Mouse (Mus musculus): Measurements from ENCODE around the gene Tlr6. TPM values are rescaled to one million over a fixed set of nuclear protein-coding genes. Genes with fewer than 3 reads are reported as not detected.

Gene Tlr6
- polyA plus RNA-seq, 1 experiment from 2014 or later, result 1.3 TPM

DNA sequence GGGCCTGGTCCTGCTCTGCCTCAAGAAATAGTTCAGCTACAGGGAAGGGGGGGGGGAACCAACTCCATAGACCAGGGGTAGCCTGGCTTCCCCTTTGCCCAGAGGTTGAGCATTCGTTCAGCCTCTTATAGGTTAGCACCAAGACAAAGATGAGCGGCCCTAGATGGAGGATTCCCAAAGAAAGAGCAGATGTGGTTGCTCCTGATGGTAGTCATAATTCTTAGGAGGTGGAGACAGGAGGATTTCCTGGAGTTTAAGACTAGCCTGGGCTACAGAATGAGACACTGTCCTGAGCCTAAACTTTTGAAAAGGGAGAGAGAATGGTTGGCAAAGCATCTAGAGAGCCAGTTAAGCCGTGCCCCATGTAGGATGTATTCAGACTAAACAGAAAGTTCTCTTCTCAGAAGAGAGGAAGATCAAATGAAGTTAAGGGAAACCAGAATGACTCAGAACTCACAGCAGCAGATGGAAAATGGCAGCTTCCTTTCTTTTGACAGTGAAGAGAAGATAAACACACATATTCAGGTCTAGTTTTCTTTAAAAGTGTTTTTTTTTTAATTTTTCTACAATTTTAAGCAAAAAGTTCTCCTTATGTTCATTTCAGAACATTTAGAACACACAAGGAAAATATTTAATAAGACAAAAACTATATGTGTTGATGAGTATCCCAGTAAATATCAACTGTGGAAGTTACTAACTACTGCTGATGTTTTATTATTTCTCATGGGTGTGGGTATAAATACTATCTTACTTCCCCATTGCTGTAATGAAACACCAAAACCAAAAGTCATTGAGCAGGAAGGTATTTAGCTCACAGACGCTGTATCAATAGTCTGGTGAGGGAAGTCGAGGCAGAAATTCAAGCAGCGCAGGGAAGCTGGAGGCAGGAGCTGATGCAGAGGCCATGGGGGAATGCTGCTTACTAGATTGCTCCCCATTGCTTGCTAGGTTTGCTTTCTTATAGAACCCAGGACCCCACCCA, 41.0 kb downstream of the Tlr6 start:
- Histone ChIP-seq H3K4me1 (no peaks in the 10 kb centered on the region), H3K36me3 (no peaks in the 10 kb centered on the region), H3K27ac (no peak overlapping the region), H3K4me2 (no peak overlapping the region), H3K9ac (no peak overlapping the region), H3K27me3 (replicated peaks) (no peaks in the 10 kb centered on the region), H3K4me3 (replicated peaks) (no peak overlapping the region), H3K9me3 (no peaks in the 10 kb centered on the region)
- 91% methylated on average over 6 of the region's 6 CpGs for WGBS
- ATAC-seq (ENCODE audit: insufficient read depth, low FRiP score, low read depth), result no peak

DNA sequence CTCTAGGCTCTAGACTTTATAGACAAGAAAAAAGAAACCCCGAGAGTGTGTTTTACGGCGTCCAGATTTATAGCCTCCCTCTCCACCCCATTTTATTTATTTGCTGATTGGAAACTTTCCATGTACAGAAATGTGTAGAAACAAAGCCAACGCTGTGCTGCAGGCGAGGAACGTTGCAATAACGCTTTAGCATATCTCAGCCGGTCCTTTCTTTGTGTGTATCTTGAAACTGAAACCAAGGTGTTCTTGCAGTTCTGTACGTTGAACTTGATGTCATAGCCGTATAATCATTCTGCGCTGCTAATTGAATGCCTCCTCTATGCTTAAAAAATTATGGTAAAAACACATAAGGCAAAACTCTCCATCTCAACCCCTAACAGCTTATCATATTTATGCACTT, 42.2 kb downstream of the Tlr6 start:
- Histone ChIP-seq H3K36me3 (no peaks in the 10 kb centered on the region), H3K4me1 (no peaks in the 10 kb centered on the region), H3K27me3 (replicated peaks) (no peaks in the 10 kb centered on the region), H3K4me3 (replicated peaks) (no peak overlapping the region), H3K27ac (no peak overlapping the region), H3K9me3 (no peaks in the 10 kb centered on the region), H3K9ac (no peak overlapping the region), H3K4me2 (no peak overlapping the region)
- 89% methylated on average over 11 of the region's 11 CpGs for WGBS
- ATAC-seq (ENCODE audit: insufficient read depth, low FRiP score, low read depth), result no peak

DNA sequence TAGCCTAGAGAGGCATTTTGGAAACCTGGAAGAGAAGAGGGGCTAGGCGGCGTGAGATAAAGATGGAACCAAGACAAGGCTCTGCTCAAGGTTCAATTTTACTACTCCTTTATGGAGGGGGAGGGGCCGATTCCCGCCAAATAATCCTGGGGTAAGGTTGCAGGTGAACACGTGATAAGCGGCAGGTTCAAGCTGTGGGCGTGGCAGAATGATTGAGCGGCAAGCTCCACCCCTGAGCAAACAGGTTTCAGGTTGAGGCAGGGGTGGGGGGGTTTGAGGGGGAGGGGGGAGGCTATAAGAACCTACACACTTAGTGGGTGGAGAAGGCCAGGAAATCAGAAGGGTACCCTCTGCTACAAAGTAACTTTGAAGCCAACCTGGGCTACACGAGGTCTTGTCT, 42.7 kb downstream of the Tlr6 start:
- H3K9ac ChIP-seq, result no peak overlapping the region
- H3K36me3 ChIP-seq, result no peaks in the 10 kb centered on the region
- ATAC-seq (ENCODE audit: insufficient read depth, low FRiP score, low read depth), result no peak
- no peak overlapping the region for H3K4me2 ChIP-seq
- H3K27me3 ChIP-seq (replicated peaks), result no peaks in the 10 kb centered on the region
- H3K27ac ChIP-seq, result no peak overlapping the region
- H3K4me1 ChIP-seq, result no peaks in the 10 kb centered on the region
- no peak overlapping the region for H3K4me3 ChIP-seq (replicated peaks)
- H3K9me3 ChIP-seq, result no peaks in the 10 kb centered on the region
- 95% methylated on average over 9 of the region's 9 CpGs for WGBS

- Histone ChIP-seq H3K36me3 (no peaks in the 10 kb centered on the region), H3K27me3 (replicated peaks) (no peaks in the 10 kb centered on the region), H3K4me3 (replicated peaks) (no peak overlapping the region), H3K9me3 (no peaks in the 10 kb centered on the region), H3K9ac (no peak overlapping the region), H3K4me1 (no peaks in the 10 kb centered on the region), H3K27ac (no peak overlapping the region), H3K4me2 (no peak overlapping the region)
- WGBS, result 74% methylated on average over 6 of the region's 6 CpGs
- ATAC-seq (ENCODE audit: insufficient read depth, low FRiP score, low read depth), result no peak
These were observed 51.2 kb downstream of the Tlr6 start for GRCm38 (mm10) chr5:64908585-64909284.

DNA sequence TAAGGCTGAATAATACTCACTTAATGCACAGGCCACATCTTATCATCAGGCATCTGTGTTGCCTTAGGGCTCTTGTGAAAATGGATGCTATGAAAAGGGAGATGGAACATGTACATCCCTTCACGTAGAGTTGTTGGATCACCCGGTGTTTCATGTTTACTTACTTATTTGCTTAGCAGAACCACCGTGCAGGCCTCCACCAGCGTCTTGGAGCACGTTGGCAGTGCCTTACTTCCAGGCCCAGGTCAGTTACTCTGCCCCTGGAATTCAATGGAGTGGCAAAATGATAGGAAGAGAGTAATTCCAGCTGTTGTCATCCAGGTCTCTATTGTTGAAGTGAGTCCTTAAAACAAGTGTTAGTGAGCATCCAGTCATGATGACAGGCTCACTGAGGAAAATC, 52.0 kb downstream of the Tlr6 start:
- no peak overlapping the region for H3K4me2 ChIP-seq
- ATAC-seq (ENCODE audit: insufficient read depth, low FRiP score, low read depth), result no peak
- no peaks in the 10 kb centered on the region for H3K27me3 ChIP-seq (replicated peaks)
- H3K9ac ChIP-seq, result no peak overlapping the region
- WGBS, result 84% methylated on average over 5 of the region's 5 CpGs
- H3K27ac ChIP-seq, result no peak overlapping the region
- no peak overlapping the region for H3K4me3 ChIP-seq (replicated peaks)
- H3K9me3 ChIP-seq, result no peaks in the 10 kb centered on the region
- H3K36me3 ChIP-seq, result no peaks in the 10 kb centered on the region
- no peaks in the 10 kb centered on the region for H3K4me1 ChIP-seq

GRCm38 (mm10) chr5:64905516-64906271, 54.2 kb downstream of the Tlr6 start:
- Histone ChIP-seq H3K27me3 (replicated peaks) (no peaks in the 10 kb centered on the region), H3K36me3 (no peaks in the 10 kb centered on the region), H3K4me3 (replicated peaks) (no peak overlapping the region), H3K9ac (no peak overlapping the region), H3K4me1 (no peaks in the 10 kb centered on the region), H3K27ac (no peak overlapping the region), H3K9me3 (no peaks in the 10 kb centered on the region), H3K4me2 (no peak overlapping the region)
- no peak for ATAC-seq (ENCODE audit: insufficient read depth, low FRiP score, low read depth)
- WGBS, result 55% methylated on average over 14 of the region's 14 CpGs

MicroRNAs encoded within 50 kb of the gene (microRNA counts, 519-probe panel; counts per million panel counts)
- microRNA mmu-miR-574-3p (2,596 counts per million, percentile 62 among the panel's probes with 10 or more counts), microRNA mmu-miR-574-5p (2,144 counts per million, percentile 30 among the panel's probes with 10 or more counts)

Small RNAs within 50 kb of the gene (microRNA-seq; reads per million reads assigned to microRNA genes)
- gene Mir574, result 152 reads per million, percentile 55 among the genes with 10 or more reads in this experiment

Other genes starting within 250 kb of the Tlr6 start
- gene Klf3, start 156.7 kb downstream of the Tlr6 start, polyA plus RNA-seq (2015; fragmentation: Nextera tagmentation; extraction: Ambion mirVana), result 103 and 104 TPM in 2 replicates
- 0.99 and 1.3 TPM in 2 replicates for gene Tlr1, start 26.5 kb downstream of the Tlr6 start, polyA plus RNA-seq (2015; fragmentation: Nextera tagmentation; extraction: Ambion mirVana)
- gene Fam114a1, start 10.0 kb upstream of the Tlr6 start, polyA plus RNA-seq (2015; fragmentation: Nextera tagmentation; extraction: Ambion mirVana), result 48.2 and 49.1 TPM in 2 replicates
- gene Tmem156, start 132.0 kb upstream of the Tlr6 start, polyA plus RNA-seq (2015; fragmentation: Nextera tagmentation; extraction: Ambion mirVana), result 1.7 and 2.3 TPM in 2 replicates
- 14.3 and 15.4 TPM in 2 replicates for gene Klhl5, start 147.4 kb upstream of the Tlr6 start, polyA plus RNA-seq (2015; fragmentation: Nextera tagmentation; extraction: Ambion mirVana)
- gene Wdr19, start 239.6 kb upstream of the Tlr6 start, polyA plus RNA-seq (2015; fragmentation: Nextera tagmentation; extraction: Ambion mirVana), result 5.9 and 6.2 TPM in 2 replicates

All from stomach, embryonic 15.5 days (tissue).